Mouse (Mus musculus): Measurements from ENCODE around the gene Cand2. TPM values are rescaled to one million over a fixed set of nuclear protein-coding genes. Genes with fewer than 3 reads are reported as not detected.
A peak's percentile ranks its signal among the peaks of the same experiment; 100 is the strongest.
"Not testable (repeated sequence)": the region's sequence is repeated elsewhere in the genome, so short reads cannot be mapped to it uniquely, and the experiment has no call there.

Cand2 gene
- polyA plus RNA-seq, 1 experiment from 2014 or later, result 28.2 TPM

- Histone ChIP-seq H3K9ac (ENCODE audit: low read length) (no peak overlapping the region), H3K36me3 (ENCODE audit: control insufficient read depth, insufficient read depth, low read length) (peaks cover 7% of the 10 kb centered on the region; the same call in 1 of the 2 replicates), H3K4me2 (ENCODE audit: low read depth, low read length) (no peak overlapping the region), H3K9me3 (ENCODE audit: control insufficient read depth, low read length) (no peaks in the 10 kb centered on the region), H3K27ac (ENCODE audit: low read length) (no peak overlapping the region), H3K4me1 (replicated peaks; ENCODE audit: control insufficient read depth, insufficient read depth, low read length) (peaks cover 9% of the 10 kb centered on the region), H3K4me3 (ENCODE audit: low read length) (no peak overlapping the region), H3K27me3 (ENCODE audit: control insufficient read depth, insufficient read depth, low read depth, low read length) (no peaks in the 10 kb centered on the region)
- ATAC-seq (ENCODE audit: low read depth), result no peak
- WGBS, result 62% methylated on average over 8 of the region's 8 CpGs
These were observed 37.3 kb downstream of the Cand2 start for GRCm38 (mm10) chr6:115811606-115812005.

DNA sequence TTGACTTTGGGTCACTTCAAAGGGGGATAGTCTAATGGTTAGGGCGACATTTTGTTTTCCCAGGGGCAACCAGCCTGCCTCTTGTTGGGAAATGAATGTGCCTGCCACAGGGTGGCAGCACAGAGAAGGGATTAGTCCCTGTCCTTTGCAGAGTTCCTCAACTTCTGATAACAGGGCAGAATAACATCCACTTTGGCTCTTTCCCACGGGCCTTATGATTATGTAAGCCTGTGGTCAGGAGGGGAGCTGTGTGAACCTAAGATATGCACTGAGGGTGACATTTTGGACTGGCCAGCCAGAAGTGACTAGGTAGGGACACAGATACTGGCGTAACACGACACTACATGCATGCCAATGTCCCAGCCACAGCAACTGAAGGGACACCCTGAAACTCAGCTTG is 39.8 kb downstream of the Cand2 start:
- Histone ChIP-seq H3K4me1 (replicated peaks; ENCODE audit: control insufficient read depth, insufficient read depth, low read length) (no peaks in the 10 kb centered on the region), H3K27ac (ENCODE audit: low read length) (no peak overlapping the region), H3K36me3 (ENCODE audit: control insufficient read depth, insufficient read depth, low read length) (no peaks in the 10 kb centered on the region), H3K9me3 (ENCODE audit: control insufficient read depth, low read length) (no peaks in the 10 kb centered on the region), H3K4me3 (ENCODE audit: low read length) (no peak overlapping the region), H3K27me3 (ENCODE audit: control insufficient read depth, insufficient read depth, low read depth, low read length) (no peaks in the 10 kb centered on the region), H3K4me2 (ENCODE audit: low read depth, low read length) (no peak overlapping the region), H3K9ac (ENCODE audit: low read length) (no peak overlapping the region; the same call in 1 of the 2 replicates)
- ATAC-seq (ENCODE audit: low read depth), result peak; percentile 32; the same call in 1 of the 2 replicates
- 28% methylated on average over 4 of the region's 4 CpGs for WGBS

GRCm38 (mm10) chr6:115815041-115815440 is 40.7 kb downstream of the Cand2 start:
- ATAC-seq (ENCODE audit: low read depth), result no peak
- no peaks in the 10 kb centered on the region for H3K27me3 ChIP-seq (ENCODE audit: control insufficient read depth, insufficient read depth, low read depth, low read length)
- no peaks in the 10 kb centered on the region for H3K9me3 ChIP-seq (ENCODE audit: control insufficient read depth, low read length)
- 70% methylated on average over 4 of the region's 4 CpGs for WGBS
- no peak overlapping the region for H3K27ac ChIP-seq (ENCODE audit: low read length)
- no peak overlapping the region for H3K4me2 ChIP-seq (ENCODE audit: low read depth, low read length)
- no peak overlapping the region for H3K9ac ChIP-seq (ENCODE audit: low read length)
- no peaks in the 10 kb centered on the region for H3K4me1 ChIP-seq (replicated peaks; ENCODE audit: control insufficient read depth, insufficient read depth, low read length)
- H3K4me3 ChIP-seq (ENCODE audit: low read length), result no peak overlapping the region
- H3K36me3 ChIP-seq (ENCODE audit: control insufficient read depth, insufficient read depth, low read length), result no peaks in the 10 kb centered on the region

DNA sequence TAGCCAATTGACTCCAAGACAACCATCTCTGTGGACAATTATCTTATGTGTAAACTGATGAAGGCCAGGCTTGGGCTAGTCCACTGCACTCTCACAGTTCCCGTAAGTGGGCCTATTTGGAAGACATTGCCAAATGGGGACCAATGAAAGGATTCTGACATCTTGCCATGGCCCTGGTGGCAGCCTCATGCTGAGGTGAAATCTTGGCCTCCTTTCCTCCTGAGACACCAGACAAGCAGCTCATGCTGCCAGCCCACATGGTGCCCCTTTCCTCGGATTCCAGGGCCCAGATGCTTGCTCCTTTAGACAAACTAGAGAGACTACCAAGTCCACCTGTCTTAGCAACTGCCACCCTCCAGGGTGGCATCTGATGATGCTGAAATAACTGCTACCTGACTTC is 43.8 kb downstream of the Cand2 start:
- Histone ChIP-seq H3K27me3 (ENCODE audit: control insufficient read depth, insufficient read depth, low read depth, low read length) (no peaks in the 10 kb centered on the region), H3K9me3 (ENCODE audit: control insufficient read depth, low read length) (no peaks in the 10 kb centered on the region), H3K36me3 (ENCODE audit: control insufficient read depth, insufficient read depth, low read length) (no peaks in the 10 kb centered on the region), H3K4me2 (ENCODE audit: low read depth, low read length) (no peak overlapping the region), H3K9ac (ENCODE audit: low read length) (no peak overlapping the region), H3K27ac (ENCODE audit: low read length) (no peak overlapping the region), H3K4me3 (ENCODE audit: low read length) (no peak overlapping the region), H3K4me1 (replicated peaks; ENCODE audit: control insufficient read depth, insufficient read depth, low read length) (no peaks in the 10 kb centered on the region)
- no peak for ATAC-seq (ENCODE audit: low read depth)
- 59% methylated on average over 2 of the region's 2 CpGs for WGBS

- ATAC-seq (ENCODE audit: low read depth), result no peak
These were observed 47.1 kb downstream of the Cand2 start for GRCm38 (mm10) chr6:115821216-115821993.

GRCm38 (mm10) chr6:115823850-115824464 is 49.6 kb downstream of the Cand2 start:
- 2% methylated on average over 4 of the region's 11 CpGs for WGBS
- not testable (repeated sequence) for H3K9ac ChIP-seq (ENCODE audit: low read length); H3K36me3 ChIP-seq (ENCODE audit: control insufficient read depth, insufficient read depth, low read length); H3K9me3 ChIP-seq (ENCODE audit: control insufficient read depth, low read length); H3K4me1 ChIP-seq (replicated peaks; ENCODE audit: control insufficient read depth, insufficient read depth, low read length); H3K27me3 ChIP-seq (ENCODE audit: control insufficient read depth, insufficient read depth, low read depth, low read length)
- Histone ChIP-seq H3K4me3 (ENCODE audit: low read length) (peak overlapping the region; percentile 28), H3K4me2 (ENCODE audit: low read depth, low read length) (peak overlapping the region; percentile 46), H3K27ac (ENCODE audit: low read length) (peak overlapping the region; percentile 31; the same call in 1 of the 2 replicates)
- peak; percentile 96 for ATAC-seq (ENCODE audit: low read depth)

More at GRCm38 (mm10) chr6:115821216-115821993, 47.1 kb downstream of the Cand2 start:
- Histone ChIP-seq H3K9ac (ENCODE audit: low read length) (no peak overlapping the region), H3K4me3 (ENCODE audit: low read length) (no peak overlapping the region), H3K4me2 (ENCODE audit: low read depth, low read length) (no peak overlapping the region), H3K4me1 (replicated peaks; ENCODE audit: control insufficient read depth, insufficient read depth, low read length) (no peaks in the 10 kb centered on the region), H3K27ac (ENCODE audit: low read length) (no peak overlapping the region), H3K27me3 (ENCODE audit: control insufficient read depth, insufficient read depth, low read depth, low read length) (no peaks in the 10 kb centered on the region), H3K36me3 (ENCODE audit: control insufficient read depth, insufficient read depth, low read length) (no peaks in the 10 kb centered on the region), H3K9me3 (ENCODE audit: control insufficient read depth, low read length) (no peaks in the 10 kb centered on the region)
- 65% methylated on average over 8 of the region's 8 CpGs for WGBS

GRCm38 (mm10) chr6:115830779-115831601 is 56.7 kb downstream of the Cand2 start:
- WGBS, result 77% methylated on average over 6 of the region's 6 CpGs
- no peak for ATAC-seq (ENCODE audit: low read depth)
- no peak overlapping the region for H3K27ac ChIP-seq (ENCODE audit: low read length)
- no peak overlapping the region for H3K4me3 ChIP-seq (ENCODE audit: low read length)
- H3K27me3 ChIP-seq (ENCODE audit: control insufficient read depth, insufficient read depth, low read depth, low read length), result no peaks in the 10 kb centered on the region
- no peaks in the 10 kb centered on the region for H3K9me3 ChIP-seq (ENCODE audit: control insufficient read depth, low read length)
- no peak overlapping the region for H3K9ac ChIP-seq (ENCODE audit: low read length)
- H3K4me2 ChIP-seq (ENCODE audit: low read depth, low read length), result no peak overlapping the region
- no peaks in the 10 kb centered on the region for H3K36me3 ChIP-seq (ENCODE audit: control insufficient read depth, insufficient read depth, low read length)
- no peaks in the 10 kb centered on the region for H3K4me1 ChIP-seq (replicated peaks; ENCODE audit: control insufficient read depth, insufficient read depth, low read length)

GRCm38 (mm10) chr6:115832152-115832850 is 58.0 kb downstream of the Cand2 start:
- Histone ChIP-seq H3K27me3 (ENCODE audit: control insufficient read depth, insufficient read depth, low read depth, low read length) (no peaks in the 10 kb centered on the region), H3K36me3 (ENCODE audit: control insufficient read depth, insufficient read depth, low read length) (no peaks in the 10 kb centered on the region), H3K4me2 (ENCODE audit: low read depth, low read length) (no peak overlapping the region), H3K9ac (ENCODE audit: low read length) (no peak overlapping the region), H3K9me3 (ENCODE audit: control insufficient read depth, low read length) (no peaks in the 10 kb centered on the region), H3K27ac (ENCODE audit: low read length) (no peak overlapping the region), H3K4me1 (replicated peaks; ENCODE audit: control insufficient read depth, insufficient read depth, low read length) (no peaks in the 10 kb centered on the region), H3K4me3 (ENCODE audit: low read length) (no peak overlapping the region)
- WGBS, result 83% methylated on average over 2 of the region's 2 CpGs
- no peak for ATAC-seq (ENCODE audit: low read depth)
